Mouse (Mus musculus): ENCODE data around the gene Pck1. TPM values are rescaled to one million over a fixed set of nuclear protein-coding genes. Genes with fewer than 3 reads are reported as not detected.
"Not testable (repeated sequence)": the region's sequence is repeated elsewhere in the genome, so short reads cannot be mapped to it uniquely, and the experiment has no call there.

Gene Pck1
- not detected in 2 replicates for polyA plus RNA-seq (2015; fragmentation: Nextera tagmentation; extraction: Ambion mirVana)

GRCm38 (mm10) chr2:173152436-173153151, at the start of gene Pck1:
Gene Pck1 (plus strand): TSS chr2:173153048.
- H3K27ac ChIP-seq = no peak within 1 kb of the TSS
- H3K36me3 ChIP-seq = no peaks in the 10 kb centered on the region
- H3K4me1 ChIP-seq (replicated peaks) = no peaks in the 10 kb centered on the region
- H3K4me3 ChIP-seq = no peak within 1 kb of the TSS
- ATAC-seq (ENCODE audit: low FRiP score) = no peak
- H3K4me2 ChIP-seq = no peak within 1 kb of the TSS
- 0 out of 2 replicates have a peak, but pooled peaks cover 3% of the 10 kb centered on the region for H3K27me3 ChIP-seq
- no peak within 1 kb of the TSS for H3K9ac ChIP-seq
- WGBS = 88% methylated on average over 13 of the region's 13 CpGs
- H3K9me3 ChIP-seq = no peaks in the 10 kb centered on the region

- H3K27me3 ChIP-seq = peaks cover 26% of the 10 kb centered on the region
- H3K4me3 ChIP-seq = no peak overlapping the region
- H3K4me1 ChIP-seq (replicated peaks) = 0 out of 2 replicates have a peak, but pooled peaks cover 3% of the 10 kb centered on the region
- 89% methylated on average over 9 of the region's 9 CpGs for WGBS
- no peak overlapping the region for H3K4me2 ChIP-seq
- H3K27ac ChIP-seq = no peak overlapping the region
- no peaks in the 10 kb centered on the region for H3K36me3 ChIP-seq
- ATAC-seq (ENCODE audit: low FRiP score) = no peak
- no peak overlapping the region for H3K9ac ChIP-seq
- H3K9me3 ChIP-seq = no peaks in the 10 kb centered on the region
Measured at GRCm38 (mm10) chr2:173106409-173106808, 46.4 kb upstream of the Pck1 start.

- ATAC-seq (ENCODE audit: low FRiP score) = peak; percentile 43; the same call in 1 of the 2 replicates
- Histone ChIP-seq H3K4me3 (no peak overlapping the region), H3K4me1 (replicated peaks) (0 out of 2 replicates have a peak, but pooled peaks cover 3% of the 10 kb centered on the region), H3K36me3 (no peaks in the 10 kb centered on the region), H3K9ac (no peak overlapping the region), H3K27me3 (peaks cover 22% of the 10 kb centered on the region), H3K27ac (no peak overlapping the region), H3K9me3 (no peaks in the 10 kb centered on the region), H3K4me2 (no peak overlapping the region)
- 18% methylated on average over 14 of the region's 14 CpGs for WGBS
Measured at GRCm38 (mm10) chr2:173106889-173107785, 45.7 kb upstream of the Pck1 start.

GRCm38 (mm10) chr2:173108509-173109190, 44.2 kb upstream of the Pck1 start:
- H3K4me1 ChIP-seq (replicated peaks) = 0 out of 2 replicates have a peak, but pooled peaks cover 3% of the 10 kb centered on the region
- H3K27me3 ChIP-seq = peaks cover 22% of the 10 kb centered on the region
- no peak overlapping the region for H3K9ac ChIP-seq
- H3K4me2 ChIP-seq = no peak overlapping the region
- no peak overlapping the region for H3K4me3 ChIP-seq
- H3K9me3 ChIP-seq = no peaks in the 10 kb centered on the region
- 87% methylated on average over 6 of the region's 6 CpGs for WGBS
- no peak overlapping the region for H3K27ac ChIP-seq
- no peaks in the 10 kb centered on the region for H3K36me3 ChIP-seq
- ATAC-seq (ENCODE audit: low FRiP score) = no peak

- Histone ChIP-seq H3K4me1 (replicated peaks) (0 out of 2 replicates have a peak, but pooled peaks cover 3% of the 10 kb centered on the region), H3K4me2 (no peak overlapping the region), H3K4me3 (no peak overlapping the region), H3K9me3 (no peaks in the 10 kb centered on the region), H3K27me3 (peaks cover 22% of the 10 kb centered on the region), H3K9ac (no peak overlapping the region), H3K36me3 (no peaks in the 10 kb centered on the region), H3K27ac (no peak overlapping the region)
- 90% methylated on average over 7 of the region's 7 CpGs for WGBS
- no peak for ATAC-seq (ENCODE audit: low FRiP score)
Measured at GRCm38 (mm10) chr2:173109510-173109909, 43.3 kb upstream of the Pck1 start.

GRCm38 (mm10) chr2:173110571-173110970, 42.3 kb upstream of the Pck1 start:
- Histone ChIP-seq H3K27me3 (peaks cover 22% of the 10 kb centered on the region), H3K9ac (no peak overlapping the region), H3K4me3 (no peak overlapping the region), H3K4me1 (replicated peaks) (0 out of 2 replicates have a peak, but pooled peaks cover 3% of the 10 kb centered on the region), H3K4me2 (no peak overlapping the region), H3K9me3 (0 out of 2 replicates have a peak, but pooled peaks cover 3% of the 10 kb centered on the region), H3K36me3 (no peaks in the 10 kb centered on the region), H3K27ac (no peak overlapping the region)
- WGBS = 89% methylated on average over 9 of the region's 9 CpGs
- no peak for ATAC-seq (ENCODE audit: low FRiP score)

- H3K4me3 ChIP-seq; H3K9ac ChIP-seq; ATAC-seq (ENCODE audit: low FRiP score); H3K27me3 ChIP-seq; H3K4me2 ChIP-seq; H3K27ac ChIP-seq; H3K4me1 ChIP-seq (replicated peaks); H3K9me3 ChIP-seq; H3K36me3 ChIP-seq: not testable (repeated sequence)
- WGBS = 60% methylated on average over 3 of the region's 3 CpGs
Measured at GRCm38 (mm10) chr2:173113796-173114195, 39.1 kb upstream of the Pck1 start.

GRCm38 (mm10) chr2:173119023-173119944, 33.6 kb upstream of the Pck1 start, which contains the start of gene Ctcfl:
Gene Ctcfl (minus strand): TSS chr2:173119525.
- Histone ChIP-seq H3K27me3 (no peaks in the 10 kb centered on the region), H3K36me3 (no peaks in the 10 kb centered on the region), H3K4me2 (no peak within 1 kb of the TSS), H3K9ac (no peak within 1 kb of the TSS), H3K9me3 (0 out of 2 replicates have a peak, but pooled peaks cover 3% of the 10 kb centered on the region), H3K27ac (no peak within 1 kb of the TSS), H3K4me3 (no peak within 1 kb of the TSS), H3K4me1 (replicated peaks) (no peaks in the 10 kb centered on the region; the same call in 1 of the 2 replicates)
- ATAC-seq (ENCODE audit: low FRiP score) = no peak
- 84% methylated on average over 35 of the region's 35 CpGs for WGBS

- not testable (repeated sequence) for H3K9ac ChIP-seq; H3K27me3 ChIP-seq; H3K4me1 ChIP-seq (replicated peaks); H3K9me3 ChIP-seq; H3K27ac ChIP-seq; H3K36me3 ChIP-seq; ATAC-seq (ENCODE audit: low FRiP score); H3K4me2 ChIP-seq; H3K4me3 ChIP-seq
- WGBS = 61% methylated on average over 4 of the region's 4 CpGs
Measured at GRCm38 (mm10) chr2:173120117-173120516, 32.7 kb upstream of the Pck1 start.

- no peak overlapping the region for H3K4me3 ChIP-seq
- 0 out of 2 replicates have a peak, but pooled peaks cover 7% of the 10 kb centered on the region for H3K9me3 ChIP-seq
- no peaks in the 10 kb centered on the region for H3K36me3 ChIP-seq
- no peaks in the 10 kb centered on the region for H3K27me3 ChIP-seq
- H3K4me2 ChIP-seq = no peak overlapping the region
- H3K4me1 ChIP-seq (replicated peaks) = no peaks in the 10 kb centered on the region
- ATAC-seq (ENCODE audit: low FRiP score) = no peak
- H3K9ac ChIP-seq = no peak overlapping the region
- no peak overlapping the region for H3K27ac ChIP-seq
- WGBS = 90% methylated on average over 7 of the region's 7 CpGs
Measured at GRCm38 (mm10) chr2:173124022-173124735, 28.7 kb upstream of the Pck1 start.

GRCm38 (mm10) chr2:173126386-173126785, 26.5 kb upstream of the Pck1 start:
- WGBS = 88% methylated on average over 4 of the region's 4 CpGs
- Histone ChIP-seq H3K4me3 (no peak overlapping the region), H3K27me3 (no peaks in the 10 kb centered on the region), H3K27ac (no peak overlapping the region), H3K4me2 (no peak overlapping the region), H3K36me3 (no peaks in the 10 kb centered on the region), H3K4me1 (replicated peaks) (no peaks in the 10 kb centered on the region), H3K9me3 (0 out of 2 replicates have a peak, but pooled peaks cover 7% of the 10 kb centered on the region), H3K9ac (no peak overlapping the region)
- ATAC-seq (ENCODE audit: low FRiP score) = no peak
